Comparison of ENCODE assay signal across 13 mouse cellular contexts in the genomic region with DNA sequence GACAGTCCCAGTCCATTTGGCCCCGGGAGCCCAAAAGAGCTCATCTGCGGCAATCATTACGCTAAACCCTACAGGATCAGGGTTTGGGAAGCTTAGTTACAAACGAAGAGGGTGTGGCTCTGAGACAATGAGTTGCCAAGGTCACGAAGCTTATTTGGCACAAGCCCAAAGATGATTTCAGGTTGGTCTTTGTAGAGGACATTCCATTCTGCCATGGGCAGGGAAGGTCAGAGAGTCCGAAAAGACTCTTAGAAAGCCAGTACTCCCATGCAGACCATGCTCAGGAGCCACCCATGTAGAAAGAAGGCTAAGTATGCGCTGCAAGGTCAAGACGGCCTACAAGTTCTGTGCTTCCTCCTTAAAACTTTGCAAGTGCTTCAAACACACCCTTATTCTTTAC. TPM values are rescaled to one million over a fixed set of nuclear protein-coding genes. Genes with fewer than 3 reads are reported as not detected.
"Had no signal": no experiment of that assay in that cellular context is flagged by ENCODE, and none has a peak within 500 bp of the region (broad histone marks: within the 10 kb centered on the region; RNA-seq: fewer than 3 reads in every experiment).

No protein-coding gene starts in this region.

- H3K4me3 ChIP-seq: layer of hippocampus, adult 2 months; limb, embryonic 12.5 days; liver, embryonic 13.5 days; midbrain, embryonic 13.5 days; neural tube, embryonic 15.5 days had no signal

- ATAC-seq: liver, postnatal 0 days; midbrain, embryonic 13.5 days had no signal

- H3K9ac ChIP-seq: limb, embryonic 12.5 days; liver, embryonic 13.5 days; liver, postnatal 0 days; midbrain, embryonic 13.5 days; neural tube, embryonic 15.5 days had no signal

- DNase-seq: kidney, postnatal 10 days; kidney, postnatal 4 days; liver; liver, embryonic 13.5 days; liver, postnatal 0 days; right cerebral cortex, postnatal 4 days; spleen, adult 18-20 months; thymus, adult 18-20 months; thymus, postnatal 14 days had no signal

- H3K4me2 ChIP-seq: limb, embryonic 12.5 days; liver, embryonic 13.5 days; midbrain, embryonic 13.5 days; neural tube, embryonic 15.5 days had no signal

- H3K27ac ChIP-seq: limb, embryonic 12.5 days; liver, embryonic 13.5 days; midbrain, embryonic 13.5 days; neural tube, embryonic 15.5 days had no signal

- H3K4me1 ChIP-seq: liver, embryonic 13.5 days had no signal

- H3K9me3 ChIP-seq: limb, embryonic 12.5 days; liver, embryonic 13.5 days; midbrain, embryonic 13.5 days; neural tube, embryonic 15.5 days had no signal

- H3K36me3 ChIP-seq: limb, embryonic 12.5 days; liver, embryonic 13.5 days; midbrain, embryonic 13.5 days; neural tube, embryonic 15.5 days had no signal

RNA-seq across cellular contexts. Expression of a gene that starts 15.9 kb away (rescaled TPM):
- polyA plus RNA-seq: liver, embryonic 13.5 days; liver, postnatal 0 days had no signal
